Mouse (Mus musculus): ENCODE measurements at regions not wholly inside any gene's neighbourhood (a gene's known extent, or its start where the extent isn't known, plus 50 kb on each side); places are given as distances from the start of the nearest gene placed in this dataset.

DNA sequence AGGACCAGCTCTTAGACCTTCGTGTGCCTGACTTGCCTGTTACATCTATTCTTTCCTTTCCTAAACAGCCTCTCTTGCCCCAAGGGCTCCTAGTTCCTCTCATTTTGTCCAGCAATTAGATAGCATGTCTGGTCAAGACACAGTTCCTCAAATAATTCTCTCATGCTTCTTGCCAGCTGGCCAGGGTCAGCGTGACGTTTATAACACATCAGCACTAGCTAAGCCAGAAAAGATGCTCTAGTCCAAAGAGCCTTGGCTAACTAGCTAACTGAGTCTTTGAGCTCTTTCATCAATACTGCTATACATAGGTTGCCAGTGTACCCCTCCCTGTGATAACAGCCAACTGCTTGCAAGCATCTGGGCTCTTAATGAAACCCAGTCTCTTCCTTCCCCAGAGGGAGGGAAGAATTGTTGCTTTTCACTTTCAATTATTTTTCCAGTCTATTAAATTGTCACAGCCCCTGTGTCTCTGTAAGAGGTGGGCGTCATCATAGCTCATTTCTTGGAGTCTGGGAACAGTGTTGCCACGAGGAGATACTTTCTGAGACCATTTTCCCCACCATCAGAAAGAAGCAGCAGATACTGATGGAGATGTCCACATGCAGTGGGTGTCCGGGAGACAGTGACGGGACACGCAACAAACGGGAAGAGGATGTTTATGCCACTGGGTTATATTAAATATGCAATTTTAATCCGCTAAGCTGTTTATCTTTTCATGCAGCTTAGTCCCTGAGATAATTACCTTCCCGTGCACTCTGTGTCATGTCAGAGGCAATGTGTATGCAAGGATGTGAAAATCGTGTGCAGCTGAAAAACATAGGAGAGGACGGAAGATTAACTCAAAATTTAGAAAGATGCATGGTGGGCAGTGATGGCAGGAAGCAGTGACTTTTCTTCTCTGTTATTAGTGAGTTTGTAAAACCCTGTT is 250.1 kb upstream of the Nmur2 start:
- DNase-seq (ENCODE audit: low spot score), result no peak

DNA sequence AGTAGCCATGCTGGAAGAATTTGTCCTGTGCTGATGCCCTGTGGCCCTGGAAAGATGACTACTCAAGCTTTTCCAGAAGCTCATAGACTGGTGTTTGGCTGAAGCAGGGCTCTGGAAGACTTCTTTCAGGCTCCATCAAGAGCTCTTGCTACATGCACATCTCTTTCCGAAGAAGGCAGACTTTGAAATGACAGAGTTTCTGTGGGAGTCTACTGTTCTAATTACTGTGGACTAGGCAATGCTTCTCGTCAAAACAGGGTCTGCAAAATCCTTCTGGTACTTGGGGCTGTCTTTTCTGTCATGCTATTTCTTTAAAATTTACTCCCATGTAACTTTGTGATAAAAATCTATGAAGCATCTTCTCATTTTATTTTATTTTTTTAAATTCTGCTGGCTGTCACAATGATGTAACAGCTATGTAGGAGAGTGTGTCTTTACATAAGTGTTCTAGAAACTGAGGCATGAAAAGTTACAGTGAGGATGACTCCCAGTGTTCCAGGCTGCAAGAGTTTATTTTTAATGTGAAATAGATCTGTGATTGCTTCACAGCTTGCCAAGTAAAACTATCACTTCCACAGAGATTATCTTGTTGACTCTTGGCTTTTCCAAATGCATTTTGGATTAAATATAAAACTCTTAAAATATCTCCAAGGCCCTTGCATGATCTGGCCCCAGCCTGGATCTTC is 244.9 kb upstream of the Nmur2 start:
- DNase-seq (ENCODE audit: low spot score), result no peak

DNA sequence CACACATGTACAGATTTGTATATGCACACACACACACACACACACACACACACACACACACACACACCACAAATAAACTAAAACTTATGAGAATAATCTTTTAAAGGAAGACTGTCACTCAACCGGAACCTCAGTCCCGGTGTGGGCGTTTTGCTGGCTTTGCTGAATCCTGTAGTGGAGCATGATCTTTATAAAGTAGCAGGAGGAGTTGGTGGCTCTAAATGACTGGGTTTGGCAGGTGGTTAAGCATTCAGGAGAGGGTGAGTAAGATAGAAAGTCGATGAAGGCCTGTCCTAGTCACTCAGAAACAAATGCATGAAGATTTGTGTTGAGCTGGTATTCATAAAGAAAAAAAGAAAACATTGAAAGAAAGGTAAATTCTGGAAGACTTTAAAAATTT is 240.4 kb upstream of the Nmur2 start:
- DNase-seq (ENCODE audit: low spot score), result no peak

DNA sequence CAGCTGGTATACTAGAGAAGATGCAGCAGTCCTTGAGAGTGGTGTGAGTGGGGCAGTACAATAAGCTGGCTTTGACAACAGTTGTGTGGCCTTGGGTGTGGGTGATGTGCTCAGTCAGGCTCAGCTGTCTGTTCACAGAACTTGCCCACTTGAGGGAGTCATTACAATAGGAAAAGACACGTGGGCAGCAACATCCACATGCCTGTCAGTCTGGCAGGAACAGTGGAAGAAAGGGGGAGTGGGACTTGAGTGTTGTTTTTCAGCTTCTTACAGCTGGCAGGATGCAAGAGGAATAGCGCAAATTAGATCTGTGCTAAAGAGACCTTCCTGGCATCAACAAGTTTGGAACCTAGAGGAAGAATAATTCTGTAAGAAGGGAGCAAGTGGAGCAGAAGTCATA is 239.4 kb upstream of the Nmur2 start:
- no peak for DNase-seq (ENCODE audit: low spot score)

DNA sequence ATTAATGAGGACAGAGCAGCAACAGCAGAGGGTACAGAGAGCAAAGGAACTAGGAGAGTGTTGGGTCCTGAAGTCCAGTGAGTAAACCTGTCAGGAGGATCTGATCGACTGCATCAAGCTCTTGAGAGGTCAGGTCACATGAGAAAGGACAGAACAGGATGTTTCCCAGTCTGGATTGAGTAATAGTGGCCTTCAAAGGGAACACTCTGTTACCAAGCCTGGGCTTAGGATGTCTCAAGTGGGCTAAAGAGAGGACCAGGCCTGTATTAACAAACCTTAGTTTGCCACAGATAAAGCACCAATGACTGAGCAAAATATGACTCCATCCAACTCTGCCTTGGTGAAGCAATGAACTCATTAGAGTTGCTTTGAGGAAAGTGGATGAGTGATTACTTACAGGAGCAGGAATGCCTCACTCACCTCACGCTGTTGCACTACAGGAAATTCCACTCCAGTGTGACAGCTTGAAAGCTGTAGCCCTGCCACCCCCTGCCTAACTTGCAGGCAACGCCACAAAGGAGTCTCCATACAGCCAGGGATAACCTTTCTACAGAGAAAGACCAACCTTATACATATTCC is 229.2 kb upstream of the Nmur2 start:
- no peak for DNase-seq (ENCODE audit: low spot score)

DNA sequence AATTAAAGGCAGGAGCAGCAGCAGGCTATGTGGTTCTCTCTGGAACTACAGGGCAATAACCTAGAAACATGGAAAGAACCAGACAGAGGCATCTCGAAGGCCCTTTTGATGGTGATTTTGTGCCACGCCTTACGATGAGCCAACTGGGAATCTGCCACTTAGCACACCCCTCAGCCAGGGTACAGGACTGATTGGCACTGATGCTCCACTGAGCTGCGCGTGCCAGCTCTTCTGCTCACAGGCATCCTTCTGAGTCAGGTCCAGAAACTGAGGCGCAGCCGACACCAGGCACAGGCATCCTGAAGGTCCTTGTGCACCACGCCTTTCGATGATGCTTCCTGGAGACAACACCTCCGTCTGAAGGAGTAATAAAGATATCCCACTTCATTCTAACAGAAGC is 221.9 kb upstream of the Nmur2 start:
- no peak for DNase-seq (ENCODE audit: low spot score)

DNA sequence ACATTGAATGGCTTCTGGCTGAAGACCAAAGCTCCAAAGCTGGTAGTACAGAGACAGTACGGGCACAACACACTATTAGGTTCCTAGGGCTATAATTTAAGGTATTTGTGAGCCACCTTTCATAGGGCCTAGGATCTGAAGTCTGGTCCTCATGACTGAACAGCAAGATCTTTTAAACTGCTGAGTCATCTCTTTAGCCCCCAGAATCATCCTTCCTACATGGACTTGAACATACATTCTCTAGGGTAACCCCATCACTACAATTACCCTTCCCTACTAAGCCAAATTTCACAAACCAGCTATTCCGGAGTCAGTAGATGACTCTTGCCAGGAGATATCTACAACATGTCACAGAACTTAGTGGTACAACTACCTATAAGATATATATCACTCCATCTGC is 215.5 kb upstream of the Nmur2 start:
- DNase-seq (ENCODE audit: low spot score), result no peak

DNA sequence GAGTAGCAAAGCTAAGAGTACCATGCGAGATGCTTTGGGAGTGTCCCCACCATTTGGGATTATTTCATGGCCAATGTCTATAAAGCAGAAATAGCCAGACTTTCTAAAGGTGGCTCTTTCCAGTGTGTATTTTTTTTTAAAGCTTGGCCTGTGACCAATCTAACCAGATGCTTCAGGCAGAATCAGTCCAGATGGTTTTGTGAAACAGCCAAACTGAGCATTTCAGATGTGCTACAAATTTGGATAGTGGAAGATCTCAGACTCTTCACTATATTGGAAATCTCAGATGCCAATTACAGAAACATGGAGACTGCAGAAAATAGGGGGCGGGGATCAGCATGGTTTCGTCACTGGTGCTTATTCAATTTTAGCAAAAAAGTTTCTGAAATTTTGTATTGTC is 213.6 kb upstream of the Nmur2 start:
- no peak for DNase-seq (ENCODE audit: low spot score)

DNA sequence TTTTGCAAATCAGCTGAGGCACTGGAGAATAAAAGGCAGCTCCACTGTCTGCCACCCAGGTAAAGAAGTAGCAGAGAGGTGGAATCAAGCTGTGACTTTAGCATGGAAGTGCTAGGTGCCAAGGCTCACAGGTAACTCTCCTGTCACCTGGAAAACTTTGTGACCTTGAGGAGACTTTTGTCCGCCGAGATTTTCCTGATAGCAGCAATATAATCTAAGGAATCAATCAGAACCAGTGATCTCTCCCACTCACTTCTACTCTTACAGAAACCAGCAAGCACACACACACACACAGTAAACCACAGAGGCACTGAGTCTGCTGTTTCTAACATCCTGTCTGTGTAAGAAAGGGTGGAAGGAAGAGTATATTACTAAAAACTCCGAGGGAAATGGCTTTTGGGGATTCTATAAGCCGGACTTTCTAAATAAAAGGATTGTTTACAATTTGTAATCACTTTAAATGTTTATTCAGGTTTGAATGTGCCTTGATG is 206.6 kb upstream of the Nmur2 start:
- no peak for DNase-seq (ENCODE audit: low spot score)

DNA sequence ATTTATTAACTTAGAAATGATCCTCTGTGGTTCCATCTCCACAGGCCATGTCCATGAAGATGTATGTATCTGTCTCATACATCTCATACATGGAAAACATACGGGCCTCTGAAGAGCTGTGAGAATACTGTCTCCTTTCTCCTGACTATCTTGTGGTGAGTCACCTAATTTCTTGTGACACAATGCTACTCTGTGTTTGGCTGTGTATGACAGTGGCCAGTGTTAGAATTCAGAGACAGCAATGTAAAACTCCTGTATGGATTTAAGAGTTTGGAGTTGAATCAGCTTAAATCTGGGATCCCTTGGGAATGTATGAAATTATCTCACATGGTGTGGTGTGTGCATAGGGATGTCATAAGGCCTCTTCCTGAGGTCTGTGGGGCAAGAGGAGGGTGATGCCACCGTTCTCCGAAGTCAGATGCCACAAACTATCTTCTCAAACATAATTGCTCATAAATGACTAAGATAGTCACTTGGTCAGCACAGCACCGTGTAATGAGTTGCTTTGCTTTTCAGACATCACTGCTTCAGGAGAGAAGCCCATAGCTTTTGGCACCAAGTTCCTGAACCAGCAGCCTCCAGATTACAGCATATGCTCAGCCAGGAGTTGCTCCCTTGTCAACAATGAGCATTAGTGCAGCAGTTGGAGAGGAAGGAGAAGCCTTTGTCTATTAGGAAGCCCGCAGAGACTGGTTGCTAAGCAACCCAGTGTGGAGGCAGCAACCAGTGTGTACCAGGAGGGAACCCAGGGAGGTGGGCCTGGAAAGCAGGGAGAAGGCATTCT is 205.9 kb upstream of the Nmur2 start:
- DNase-seq (ENCODE audit: low spot score), result no peak

DNA sequence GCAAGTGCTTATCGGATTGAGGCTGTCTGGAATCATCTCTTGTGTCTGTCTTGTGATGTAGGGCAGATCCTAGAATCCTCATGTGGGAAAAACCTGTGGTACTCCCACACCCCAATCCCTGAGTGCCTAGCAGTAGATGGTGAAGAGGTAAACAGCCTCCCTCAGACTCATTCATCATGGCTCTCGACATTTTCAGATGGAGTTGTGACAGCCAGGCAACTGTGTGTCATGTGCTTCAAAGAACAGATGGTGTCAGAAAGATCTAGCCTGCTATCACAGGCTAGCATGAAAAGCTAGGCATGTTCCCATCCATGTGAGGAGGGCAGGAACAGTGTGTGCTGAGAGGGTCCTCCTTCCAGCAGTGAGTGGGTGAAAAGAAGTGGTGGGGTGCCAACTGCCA is 204.1 kb upstream of the Nmur2 start:
- DNase-seq (ENCODE audit: low spot score), result no peak

DNA sequence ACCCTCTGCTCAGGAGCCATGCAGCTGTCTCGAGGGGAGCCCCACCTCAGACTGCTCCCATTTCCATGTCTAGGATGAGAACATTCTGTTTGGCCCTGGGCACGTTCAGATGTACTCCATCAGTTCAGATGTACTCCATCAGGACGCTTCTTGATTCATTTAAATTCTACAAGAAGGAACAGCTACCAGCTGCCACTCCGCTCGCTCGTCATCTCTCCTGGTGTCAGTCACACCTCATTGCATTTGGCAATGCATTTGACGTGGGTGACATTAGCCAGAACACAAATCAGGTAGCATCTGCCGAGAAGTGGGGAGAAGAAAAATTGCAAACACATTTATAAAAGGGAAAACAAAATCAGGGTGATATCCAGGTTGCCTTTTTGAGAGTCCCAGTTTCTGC is 202.6 kb upstream of the Nmur2 start:
- DNase-seq (ENCODE audit: low spot score), result no peak

DNA sequence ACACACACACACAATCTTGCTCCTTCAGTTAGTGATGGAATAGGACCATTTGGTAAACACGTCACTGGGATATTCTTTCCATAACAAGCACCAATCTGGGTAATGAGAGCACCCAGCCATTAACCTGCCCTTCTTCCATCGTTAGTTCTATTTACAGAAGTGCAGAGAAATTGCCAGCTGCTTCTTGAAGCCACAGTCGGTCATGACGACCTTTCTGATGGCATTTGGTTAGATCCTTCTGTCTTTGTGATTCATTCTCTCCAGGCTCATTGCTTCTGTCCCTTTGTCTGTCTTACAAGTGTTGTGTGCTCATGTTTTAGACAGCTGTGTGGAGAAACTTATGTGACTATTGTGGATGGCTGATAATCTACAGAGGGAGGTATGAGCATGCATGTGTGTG is 197.9 kb upstream of the Nmur2 start:
- no peak for DNase-seq (ENCODE audit: low spot score)

DNA sequence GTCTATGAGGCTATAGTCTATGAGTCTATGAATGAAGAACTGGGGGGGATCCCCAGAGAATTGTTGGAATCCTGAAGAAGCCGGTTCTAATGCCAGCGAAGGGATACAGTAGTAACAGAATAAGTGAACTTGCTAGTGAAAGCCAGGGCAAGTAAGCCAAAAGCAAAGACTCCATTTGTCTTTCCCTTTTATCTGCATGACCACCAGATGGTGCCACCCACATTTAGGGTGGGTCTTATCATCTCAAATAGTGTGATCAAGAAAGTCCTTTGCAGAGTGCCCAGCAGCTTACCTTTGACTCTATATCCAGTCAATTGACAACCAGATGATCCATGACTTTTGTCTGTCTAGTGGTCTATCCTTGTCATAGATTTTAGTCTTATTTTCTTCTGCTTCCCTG is 184.2 kb upstream of the Nmur2 start:
- no peak for DNase-seq (ENCODE audit: low spot score)

DNA sequence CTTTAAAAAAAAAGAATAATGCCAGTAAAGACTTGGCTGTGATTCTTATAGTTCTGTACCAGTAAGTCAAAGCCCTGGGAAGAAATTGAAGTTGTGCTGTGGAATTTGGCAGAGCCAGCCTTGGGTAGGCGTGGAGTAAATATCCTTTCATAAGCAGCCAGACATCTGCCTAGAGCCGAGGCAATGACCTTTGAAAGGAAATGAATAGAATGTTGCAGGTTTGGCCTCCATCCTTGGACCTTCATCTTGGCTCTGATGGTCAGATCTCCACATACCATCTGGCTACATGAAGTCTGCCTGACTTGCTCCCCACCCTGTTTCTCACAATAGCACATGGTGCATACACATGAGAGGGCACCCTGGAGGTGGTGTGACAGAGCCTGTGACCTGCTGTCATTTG is 174.9 kb upstream of the Nmur2 start:
- no peak for DNase-seq (ENCODE audit: low spot score)

DNA sequence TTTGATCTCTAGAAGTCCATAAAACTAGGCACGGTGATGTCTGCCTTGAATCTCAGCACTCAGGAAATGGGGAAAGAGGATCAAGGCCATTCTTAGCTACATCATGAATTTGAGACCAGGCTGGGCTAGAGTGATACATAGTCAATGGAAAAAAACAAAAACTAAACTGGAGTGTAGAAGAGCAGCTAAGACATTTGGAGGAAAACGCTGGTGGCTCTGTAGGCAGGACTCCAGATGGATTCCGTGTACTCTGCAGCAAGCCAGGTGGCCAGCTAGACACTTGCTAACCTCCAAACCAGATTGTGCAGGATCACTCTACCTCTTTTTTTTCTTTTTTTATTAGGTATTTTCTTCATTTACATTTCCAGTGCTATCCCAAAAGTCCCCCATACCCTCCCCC is 161.0 kb upstream of the Nmur2 start:
- DNase-seq (ENCODE audit: low spot score), result no peak

DNA sequence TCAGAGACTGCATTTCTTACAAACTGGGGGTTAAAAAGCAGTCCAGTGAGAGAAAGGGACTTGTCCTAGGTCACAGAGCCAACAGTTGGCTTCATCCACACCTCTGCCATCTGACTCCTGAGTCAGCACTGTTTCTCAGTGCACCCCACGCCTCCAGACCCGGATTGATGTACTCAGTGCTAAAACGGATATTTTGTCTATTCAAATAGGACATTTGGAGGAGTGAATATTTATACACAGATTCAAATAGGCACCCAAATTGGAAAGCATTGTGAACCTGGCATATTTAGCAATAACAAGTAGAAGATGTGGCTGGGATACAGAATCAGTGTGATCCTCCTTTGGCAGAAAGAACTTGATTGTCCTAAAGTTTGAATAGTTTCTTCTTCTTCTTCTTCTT is 154.5 kb upstream of the Nmur2 start:
- no peak for DNase-seq (ENCODE audit: low spot score)

DNA sequence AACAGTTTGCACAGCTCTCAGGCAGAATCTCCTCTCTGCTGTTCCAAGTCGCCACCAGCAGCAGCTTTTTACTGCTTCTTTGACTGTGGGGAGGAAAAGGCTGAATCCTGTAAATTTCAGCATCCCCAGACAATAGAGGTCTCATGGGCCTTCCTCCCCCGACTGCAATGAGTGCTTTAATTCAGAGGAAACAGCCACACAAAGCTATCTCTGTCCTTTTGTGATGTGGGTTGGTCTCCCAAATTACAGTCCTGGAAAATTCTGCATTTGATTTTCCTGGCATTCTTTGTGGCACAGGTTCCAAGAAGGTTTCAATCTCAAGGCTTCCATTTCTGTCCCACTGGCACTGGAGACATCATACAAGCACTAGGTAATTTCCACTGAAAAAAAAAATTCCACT is 152.6 kb upstream of the Nmur2 start:
- no peak for DNase-seq (ENCODE audit: low spot score)

DNA sequence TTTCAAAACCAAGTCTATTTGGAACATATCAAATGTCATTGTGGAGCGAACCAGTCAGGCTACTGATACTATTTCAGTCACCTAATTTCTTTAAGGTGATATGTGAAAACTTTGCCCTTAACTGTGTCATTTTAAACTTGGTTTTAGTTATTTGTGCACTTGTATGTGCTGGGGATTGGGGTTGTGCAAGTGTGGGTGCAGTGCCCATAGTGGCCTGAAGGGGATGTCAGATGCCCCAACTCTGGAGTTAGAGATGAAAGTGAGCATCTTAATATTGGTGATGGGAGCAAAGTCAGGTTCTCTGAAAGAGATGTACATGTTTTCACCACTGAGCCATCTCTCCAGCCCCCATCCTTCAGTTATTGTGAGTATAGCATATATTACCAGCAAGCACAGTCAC is 133.1 kb upstream of the Nmur2 start:
- no peak for DNase-seq (ENCODE audit: low spot score)

DNA sequence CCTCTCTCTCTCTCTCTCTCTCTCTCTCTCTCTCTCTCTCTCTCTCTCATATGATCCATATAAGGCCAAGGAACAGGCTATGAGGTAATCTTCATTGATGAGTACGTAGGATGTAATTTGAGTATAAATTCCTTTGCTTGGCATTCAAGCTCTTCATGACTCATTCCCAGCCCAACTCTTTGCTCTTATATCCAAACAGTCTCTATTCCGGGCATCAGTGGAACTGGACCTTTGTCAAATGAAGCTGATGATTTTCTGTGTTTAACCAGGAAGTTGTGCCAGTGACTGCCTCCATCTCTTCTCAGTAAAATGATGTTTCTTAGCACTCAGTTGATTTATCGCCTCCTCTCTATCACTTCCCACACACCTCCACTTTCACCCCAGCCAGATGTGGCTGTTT is 132.4 kb upstream of the Nmur2 start:
- DNase-seq (ENCODE audit: low spot score), result no peak

DNA sequence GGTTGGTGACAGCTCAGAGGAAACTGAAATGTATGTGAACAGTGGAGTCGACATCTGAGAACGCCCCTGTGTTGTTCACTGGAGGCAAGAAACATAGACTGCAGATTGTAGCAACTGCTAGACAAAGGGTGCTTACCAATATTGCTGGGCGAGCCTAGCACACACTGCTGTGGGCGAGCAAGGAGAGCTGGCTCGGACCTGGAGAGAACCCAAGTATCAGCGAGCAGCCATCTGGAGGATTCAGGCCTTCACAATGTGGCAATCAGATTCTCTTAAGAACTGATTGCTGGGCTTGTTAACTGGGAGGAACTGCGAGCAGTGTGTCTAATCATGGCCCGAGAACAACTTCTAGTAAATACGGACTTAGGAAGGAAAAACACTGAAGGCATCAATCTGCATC is 128.8 kb upstream of the Nmur2 start:
- no peak for DNase-seq (ENCODE audit: low spot score)

DNA sequence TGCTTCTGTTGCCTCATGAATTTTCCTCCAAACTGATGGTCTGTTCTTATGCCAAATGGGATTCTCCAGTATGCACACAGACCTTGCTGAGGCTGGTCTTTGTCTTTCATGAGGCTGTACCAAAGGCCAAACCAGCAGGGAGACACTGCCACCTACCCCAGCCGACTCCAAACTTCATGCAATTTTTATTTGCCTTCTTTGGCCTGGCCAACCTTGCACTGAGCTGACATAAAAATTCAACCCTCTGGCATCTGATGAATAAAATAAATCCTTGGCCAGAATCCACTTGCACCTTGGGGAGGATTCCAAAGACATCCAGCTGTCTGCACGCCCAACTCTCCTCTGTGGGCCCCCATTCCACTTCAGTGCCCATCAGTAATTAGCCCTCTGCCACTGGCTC is 126.0 kb upstream of the Nmur2 start:
- no peak for DNase-seq (ENCODE audit: low spot score)
